Mouse (Mus musculus): ENCODE results near the gene Cel. TPM values are rescaled to one million over a fixed set of nuclear protein-coding genes. Genes with fewer than 3 reads are reported as not detected.

Cel gene
- polyA plus RNA-seq, 1 experiment, result not detected

GRCm38 (mm10) chr2:28536766-28537633, 26.2 kb downstream of the Cel start:
- Histone ChIP-seq H3K27ac (replicated peaks; ENCODE audit: low read depth, low read length) (peak overlapping the region; percentile 42; the same call in 1 of the 2 replicates), H3K4me3 (ENCODE audit: insufficient read depth, low read depth, low read length) (no peak overlapping the region), H3K4me1 (ENCODE audit: control insufficient read depth, insufficient read depth, insufficient read length, low read length) (peaks cover 59% of the 10 kb centered on the region)

- H3K4me1 ChIP-seq (ENCODE audit: control insufficient read depth, insufficient read depth, insufficient read length, low read length), result peaks cover 59% of the 10 kb centered on the region
- peak overlapping the region; percentile 42 for H3K27ac ChIP-seq (replicated peaks; ENCODE audit: low read depth, low read length)
- no peak overlapping the region for H3K4me3 ChIP-seq (ENCODE audit: insufficient read depth, low read depth, low read length)
These were observed 27.0 kb downstream of the Cel start for GRCm38 (mm10) chr2:28536166-28536565.

- Histone ChIP-seq H3K27ac (replicated peaks; ENCODE audit: low read depth, low read length) (0 out of 2 replicates have a peak overlapping the region, but pooled peaks have one; percentile 73), H3K4me1 (ENCODE audit: control insufficient read depth, insufficient read depth, insufficient read length, low read length) (peaks cover 56% of the 10 kb centered on the region), H3K4me3 (ENCODE audit: insufficient read depth, low read depth, low read length) (peak overlapping the region; percentile 69)
These were observed 27.6 kb downstream of the Cel start for GRCm38 (mm10) chr2:28535650-28536049.

- Histone ChIP-seq H3K4me1 (ENCODE audit: control insufficient read depth, insufficient read depth, insufficient read length, low read length) (peaks cover 55% of the 10 kb centered on the region), H3K4me3 (ENCODE audit: insufficient read depth, low read depth, low read length) (peak overlapping the region; percentile 69), H3K27ac (replicated peaks; ENCODE audit: low read depth, low read length) (peak overlapping the region; percentile 73; the same call in 1 of the 2 replicates)
These were observed 28.0 kb downstream of the Cel start for GRCm38 (mm10) chr2:28535263-28535540.

GRCm38 (mm10) chr2:28534436-28535262, 28.6 kb downstream of the Cel start:
- Histone ChIP-seq H3K4me3 (ENCODE audit: insufficient read depth, low read depth, low read length) (peak overlapping the region; percentile 69), H3K27ac (replicated peaks; ENCODE audit: low read depth, low read length) (peak overlapping the region; percentile 73), H3K4me1 (ENCODE audit: control insufficient read depth, insufficient read depth, insufficient read length, low read length) (peaks cover 55% of the 10 kb centered on the region)

- H3K4me1 ChIP-seq (ENCODE audit: control insufficient read depth, insufficient read depth, insufficient read length, low read length), result peaks cover 54% of the 10 kb centered on the region
- H3K27ac ChIP-seq (replicated peaks; ENCODE audit: low read depth, low read length), result peak overlapping the region; percentile 73
- peak overlapping the region; percentile 69 for H3K4me3 ChIP-seq (ENCODE audit: insufficient read depth, low read depth, low read length)
These were observed 29.2 kb downstream of the Cel start for GRCm38 (mm10) chr2:28533901-28534435.

GRCm38 (mm10) chr2:28532938-28533771, 30.0 kb downstream of the Cel start:
- peaks cover 48% of the 10 kb centered on the region for H3K4me1 ChIP-seq (ENCODE audit: control insufficient read depth, insufficient read depth, insufficient read length, low read length)
- H3K27ac ChIP-seq (replicated peaks; ENCODE audit: low read depth, low read length), result peak overlapping the region; percentile 73
- H3K4me3 ChIP-seq (ENCODE audit: insufficient read depth, low read depth, low read length), result peak overlapping the region; percentile 69

- Histone ChIP-seq H3K4me1 (ENCODE audit: control insufficient read depth, insufficient read depth, insufficient read length, low read length) (peaks cover 37% of the 10 kb centered on the region), H3K27ac (replicated peaks; ENCODE audit: low read depth, low read length) (no peak overlapping the region; the same call in 1 of the 2 replicates), H3K4me3 (ENCODE audit: insufficient read depth, low read depth, low read length) (no peak overlapping the region)
These were observed 32.9 kb downstream of the Cel start for GRCm38 (mm10) chr2:28530311-28530710.

- H3K4me1 ChIP-seq (ENCODE audit: control insufficient read depth, insufficient read depth, insufficient read length, low read length), result peaks cover 36% of the 10 kb centered on the region
- H3K27ac ChIP-seq (replicated peaks; ENCODE audit: low read depth, low read length), result no peak overlapping the region; the same call in 1 of the 2 replicates
- H3K4me3 ChIP-seq (ENCODE audit: insufficient read depth, low read depth, low read length), result no peak overlapping the region
These were observed 33.3 kb downstream of the Cel start for GRCm38 (mm10) chr2:28529856-28530255.

- Histone ChIP-seq H3K4me1 (ENCODE audit: control insufficient read depth, insufficient read depth, insufficient read length, low read length) (peaks cover 45% of the 10 kb centered on the region), H3K27ac (replicated peaks; ENCODE audit: low read depth, low read length) (no peak overlapping the region)
These were observed 34.9 kb downstream of the Cel start for GRCm38 (mm10) chr2:28528354-28528730.

GRCm38 (mm10) chr2:28527436-28528353, 35.5 kb downstream of the Cel start:
- Histone ChIP-seq H3K4me1 (ENCODE audit: control insufficient read depth, insufficient read depth, insufficient read length, low read length) (peaks cover 43% of the 10 kb centered on the region), H3K4me3 (ENCODE audit: insufficient read depth, low read depth, low read length) (no peak overlapping the region), H3K27ac (replicated peaks; ENCODE audit: low read depth, low read length) (no peak overlapping the region)

More at GRCm38 (mm10) chr2:28528354-28528730, 34.9 kb downstream of the Cel start:
- H3K4me3 ChIP-seq (ENCODE audit: insufficient read depth, low read depth, low read length), result no peak overlapping the region

GRCm38 (mm10) chr2:28525943-28526876, 37.0 kb downstream of the Cel start:
- no peak overlapping the region for H3K4me3 ChIP-seq (ENCODE audit: insufficient read depth, low read depth, low read length)
- H3K27ac ChIP-seq (replicated peaks; ENCODE audit: low read depth, low read length), result peak overlapping the region; percentile 90
- H3K4me1 ChIP-seq (ENCODE audit: control insufficient read depth, insufficient read depth, insufficient read length, low read length), result peaks cover 54% of the 10 kb centered on the region

All from brown adipose tissue, adult 24 weeks (tissue).